Mouse (Mus musculus) neural tube, embryonic 13.5 days (tissue): ENCODE results near the gene Gng4. TPM values are rescaled to one million over a fixed set of nuclear protein-coding genes. Genes with fewer than 3 reads are reported as not detected.
"Not testable (repeated sequence)": the region's sequence is repeated elsewhere in the genome, so short reads cannot be mapped to it uniquely, and the experiment has no call there.

Experiments used
- ATAC-seq: fragments of 200-750 bp; cut with Nextera tagmentation; 2 replicates; pipeline ENCODE4 v1.8.0; 2017; ENCODE audit warnings: low read depth, mild to moderate bottlenecking, moderate TSS enrichment, moderate library complexity
- H3K27ac ChIP-seq: fragments of 300-500 bp; sonication (generic); replicated peaks from 2 replicates; pipeline ENCODE4 v1.5.1; 2015; ENCODE audit warnings: moderate library complexity, mild to moderate bottlenecking, inconsistent platforms
- H3K27me3 ChIP-seq: fragments of 300-500 bp; sonication (generic); 2 replicates; pipeline ENCODE4 v1.6.1; 2015; ENCODE audit warnings: mild to moderate bottlenecking, inconsistent platforms
- H3K36me3 ChIP-seq: fragments of 300-500 bp; sonication (generic); 2 replicates; pipeline ENCODE4 v1.6.1; 2015; ENCODE audit warnings: mild to moderate bottlenecking, inconsistent platforms
- H3K4me1 ChIP-seq: fragments of 300-500 bp; sonication (generic); replicated peaks from 2 replicates; pipeline ENCODE4 v1.6.1; 2015; ENCODE audit warnings: inconsistent platforms
- H3K4me2 ChIP-seq: fragments of 300-500 bp; sonication (generic); 2 replicates; pipeline ENCODE4 v1.6.1; 2015; ENCODE audit warnings: inconsistent platforms, mild to moderate bottlenecking, moderate library complexity
- H3K4me3 ChIP-seq: fragments of 300-500 bp; sonication (generic); 2 replicates; pipeline ENCODE4 v1.5.1; 2015; ENCODE audit warnings: mild to moderate bottlenecking, inconsistent platforms
- H3K9ac ChIP-seq: fragments of 300-500 bp; sonication (generic); 2 replicates; pipeline ENCODE4 v1.6.1; 2015; ENCODE audit warnings: moderate library complexity, mild to moderate bottlenecking, inconsistent platforms
- H3K9me3 ChIP-seq: fragments of 300-500 bp; sonication (generic); 2 replicates; pipeline ENCODE4 v1.6.1; 2016; ENCODE audit warnings: inconsistent platforms
- WGBS: fragments of 180-500 bp; shearing (Covaris S2); methylation state at CpG from one replicate; pipeline ENCODE4 v1.1.7; 2015; 5-methylcytosine and 5-hydroxymethylcytosine counted together
- polyA plus RNA-seq: library from polyadenylated mRNA; unstranded; fragments of >200 nt; fragmentation: Nextera tagmentation; extraction: Ambion mirVana; gene quantifications from 2 replicates; pipeline ENCODE4 v1.2.1, GENCODE M21; 2015

The Gng4 gene
- polyA plus RNA-seq, 1 experiment from 2014 or later, result 21.0 TPM

GRCm38 (mm10) chr13:13784981-13785783 is 1.3 kb downstream of the Gng4 start:
- WGBS, result 2% methylated on average over 30 of the region's 30 CpGs
- ATAC-seq, result peak; percentile 20
- Histone ChIP-seq H3K9me3 (no peaks in the 10 kb centered on the region), H3K27ac (no peak overlapping the region), H3K36me3 (no peaks in the 10 kb centered on the region), H3K9ac (peak overlapping the region; percentile 75), H3K27me3 (peaks cover 51% of the 10 kb centered on the region), H3K4me1 (peaks cover 34% of the 10 kb centered on the region), H3K4me3 (peak overlapping the region; percentile 64), H3K4me2 (peak overlapping the region; percentile 91)

GRCm38 (mm10) chr13:13786971-13787370 is 3.1 kb downstream of the Gng4 start:
- H3K27ac ChIP-seq, result no peak overlapping the region
- peaks cover 49% of the 10 kb centered on the region for H3K27me3 ChIP-seq
- H3K4me3 ChIP-seq, result no peak overlapping the region
- no peaks in the 10 kb centered on the region for H3K9me3 ChIP-seq
- no peak overlapping the region for H3K9ac ChIP-seq
- ATAC-seq, result no peak
- no peaks in the 10 kb centered on the region for H3K36me3 ChIP-seq
- 73% methylated on average over 6 of the region's 6 CpGs for WGBS
- H3K4me2 ChIP-seq, result no peak overlapping the region
- peaks cover 34% of the 10 kb centered on the region for H3K4me1 ChIP-seq

- 97% methylated on average over 4 of the region's 4 CpGs for WGBS
- ATAC-seq, result no peak
- H3K4me1 ChIP-seq, result peaks cover 30% of the 10 kb centered on the region
- H3K9me3 ChIP-seq, result no peaks in the 10 kb centered on the region
- no peak overlapping the region for H3K4me2 ChIP-seq
- H3K9ac ChIP-seq, result no peak overlapping the region
- H3K27me3 ChIP-seq, result peaks cover 40% of the 10 kb centered on the region
- H3K36me3 ChIP-seq, result no peaks in the 10 kb centered on the region
- H3K27ac ChIP-seq, result no peak overlapping the region
- H3K4me3 ChIP-seq, result no peak overlapping the region
Measured at GRCm38 (mm10) chr13:13788070-13788469, 4.2 kb downstream of the Gng4 start.

- Histone ChIP-seq H3K4me1 (no peaks in the 10 kb centered on the region), H3K4me3 (no peak overlapping the region), H3K9me3 (no peaks in the 10 kb centered on the region), H3K27me3 (peaks cover 2% of the 10 kb centered on the region; the same call in 1 of the 2 replicates), H3K27ac (no peak overlapping the region), H3K4me2 (no peak overlapping the region), H3K9ac (no peak overlapping the region), H3K36me3 (no peaks in the 10 kb centered on the region)
- WGBS, result 93% methylated on average over 3 of the region's 3 CpGs
- no peak for ATAC-seq
Measured at GRCm38 (mm10) chr13:13791981-13792380, 8.1 kb downstream of the Gng4 start.

GRCm38 (mm10) chr13:13795166-13795832 is 11.4 kb downstream of the Gng4 start:
- no peak overlapping the region for H3K4me2 ChIP-seq
- H3K4me1 ChIP-seq, result no peaks in the 10 kb centered on the region
- H3K4me3 ChIP-seq, result no peak overlapping the region
- H3K27ac ChIP-seq, result no peak overlapping the region
- no peak for ATAC-seq
- no peaks in the 10 kb centered on the region for H3K27me3 ChIP-seq
- H3K36me3 ChIP-seq, result no peaks in the 10 kb centered on the region
- H3K9ac ChIP-seq, result no peak overlapping the region
- no peaks in the 10 kb centered on the region for H3K9me3 ChIP-seq
- WGBS, result 34% methylated on average over 5 of the region's 5 CpGs

GRCm38 (mm10) chr13:13796082-13796481 is 12.2 kb downstream of the Gng4 start:
- no peak overlapping the region for H3K27ac ChIP-seq
- H3K4me1 ChIP-seq, result no peaks in the 10 kb centered on the region
- no peak overlapping the region for H3K9ac ChIP-seq
- WGBS, result 83% methylated on average over 1 of the region's 1 CpGs
- H3K9me3 ChIP-seq, result no peaks in the 10 kb centered on the region
- H3K4me3 ChIP-seq, result no peak overlapping the region
- no peak for ATAC-seq
- H3K27me3 ChIP-seq, result no peaks in the 10 kb centered on the region
- no peak overlapping the region for H3K4me2 ChIP-seq
- H3K36me3 ChIP-seq, result no peaks in the 10 kb centered on the region

GRCm38 (mm10) chr13:13797816-13798215 is 14.0 kb downstream of the Gng4 start:
- not testable (repeated sequence) for H3K27me3 ChIP-seq, H3K9me3 ChIP-seq, H3K4me2 ChIP-seq, H3K36me3 ChIP-seq, H3K4me1 ChIP-seq, H3K27ac ChIP-seq, H3K9ac ChIP-seq, ATAC-seq, H3K4me3 ChIP-seq
- WGBS, result 92% methylated on average over 12 of the region's 12 CpGs

GRCm38 (mm10) chr13:13798775-13799174 is 14.9 kb downstream of the Gng4 start:
- Histone ChIP-seq H3K27me3 (no peaks in the 10 kb centered on the region), H3K27ac (no peak overlapping the region), H3K4me2 (no peak overlapping the region), H3K4me3 (no peak overlapping the region), H3K4me1 (no peaks in the 10 kb centered on the region), H3K36me3 (no peaks in the 10 kb centered on the region), H3K9me3 (no peaks in the 10 kb centered on the region), H3K9ac (no peak overlapping the region)
- 77% methylated on average over 8 of the region's 8 CpGs for WGBS
- no peak for ATAC-seq

GRCm38 (mm10) chr13:13808337-13809132 is 24.7 kb downstream of the Gng4 start:
- no peaks in the 10 kb centered on the region for H3K9me3 ChIP-seq
- H3K4me2 ChIP-seq, result no peak overlapping the region
- H3K27ac ChIP-seq, result no peak overlapping the region
- WGBS, result 17% methylated on average over 11 of the region's 11 CpGs
- peak; percentile 78 for ATAC-seq
- H3K36me3 ChIP-seq, result no peaks in the 10 kb centered on the region
- no peaks in the 10 kb centered on the region for H3K27me3 ChIP-seq
- peaks cover 13% of the 10 kb centered on the region for H3K4me1 ChIP-seq
- H3K9ac ChIP-seq, result no peak overlapping the region
- no peak overlapping the region for H3K4me3 ChIP-seq

GRCm38 (mm10) chr13:13810885-13811284 is 27.0 kb downstream of the Gng4 start:
- 85% methylated on average over 7 of the region's 7 CpGs for WGBS
- H3K9me3 ChIP-seq, result no peaks in the 10 kb centered on the region
- H3K27me3 ChIP-seq, result no peaks in the 10 kb centered on the region
- no peak for ATAC-seq
- H3K27ac ChIP-seq, result no peak overlapping the region
- H3K9ac ChIP-seq, result no peak overlapping the region
- H3K36me3 ChIP-seq, result no peaks in the 10 kb centered on the region
- H3K4me1 ChIP-seq, result peaks cover 13% of the 10 kb centered on the region
- H3K4me2 ChIP-seq, result no peak overlapping the region
- no peak overlapping the region for H3K4me3 ChIP-seq

GRCm38 (mm10) chr13:13818696-13819095 is 34.8 kb downstream of the Gng4 start:
- Histone ChIP-seq H3K27me3 (no peaks in the 10 kb centered on the region), H3K9me3 (no peaks in the 10 kb centered on the region), H3K4me2 (no peak overlapping the region), H3K9ac (no peak overlapping the region), H3K27ac (no peak overlapping the region), H3K4me1 (no peaks in the 10 kb centered on the region), H3K36me3 (no peaks in the 10 kb centered on the region), H3K4me3 (no peak overlapping the region)
- no peak for ATAC-seq
- 94% methylated on average over 3 of the region's 3 CpGs for WGBS
